Mouse (Mus musculus) heart, postnatal 0 days (tissue): ENCODE results near the gene Grin1. TPM values are rescaled to one million over a fixed set of nuclear protein-coding genes. Genes with fewer than 3 reads are reported as not detected.

ENCODE experiments used
- ATAC-seq: fragments of 200-750 bp; cut with Nextera tagmentation; 2 replicates; pipeline ENCODE4 v1.8.0; 2017; ENCODE audit warnings: low read depth, moderate number of reproducible peaks, moderate library complexity; ENCODE audit not compliant: insufficient read depth
- DNase-seq: peaks from one replicate; pipeline ENCODE4 v3.0.0-alpha.2; 2016; ENCODE audit warnings: low spot score
- H3K27ac ChIP-seq: fragments of 300-500 bp; sonication (generic); 2 replicates; pipeline ENCODE4 v1.5.1; 2014; ENCODE audit warnings: low read depth, mild to moderate bottlenecking
- H3K27me3 ChIP-seq: fragments of 300-500 bp; sonication (generic); 2 replicates; pipeline ENCODE4 v1.6.1; 2014; ENCODE audit warnings: low read length, mixed read lengths; ENCODE audit not compliant: control insufficient read depth, insufficient read depth
- H3K36me3 ChIP-seq: fragments of 300-500 bp; sonication (generic); replicated peaks from 2 replicates; pipeline ENCODE4 v1.6.1; 2014; ENCODE audit warnings: low read length, mixed read lengths; ENCODE audit not compliant: control insufficient read depth, insufficient read depth
- H3K4me1 ChIP-seq: fragments of 300-500 bp; sonication (generic); 2 replicates; pipeline ENCODE4 v1.6.1; 2014; ENCODE audit warnings: antibody characterized with exemption; ENCODE audit not compliant: control insufficient read depth, insufficient read depth
- H3K4me2 ChIP-seq: fragments of 300-500 bp; sonication (generic); 2 replicates; pipeline ENCODE4 v1.6.1; 2014; ENCODE audit warnings: low read depth, mild to moderate bottlenecking, low read length, moderate library complexity
- H3K4me3 ChIP-seq: fragments of 300-500 bp; sonication (generic); 2 replicates; pipeline ENCODE4 v1.5.1; 2014; ENCODE audit warnings: low read depth, low read length
- H3K9ac ChIP-seq: fragments of 300-500 bp; sonication (generic); replicated peaks from 2 replicates; pipeline ENCODE4 v1.6.1; 2014; ENCODE audit warnings: low read depth, low read length, mixed read lengths
- H3K9me3 ChIP-seq: fragments of 300-500 bp; sonication (generic); replicated peaks from 2 replicates; pipeline ENCODE4 v1.6.1; 2016; ENCODE audit warnings: low read length; ENCODE audit not compliant: control insufficient read depth
- CTCF ChIP-seq: IDR thresholded peaks from 2 replicates; pipeline ENCODE4 v1.5.1; 2016; ENCODE audit warnings: antibody characterized with exemption, control low read depth, low read depth
- EP300 ChIP-seq: IDR thresholded peaks from 2 replicates; pipeline ENCODE4 v1.6.1; 2016; ENCODE audit warnings: antibody characterized with exemption, low read depth
- WGBS: fragments of 180-500 bp; shearing (Covaris S2); extraction: QIAGEN DNeasy Blood & Tissue Kit; methylation state at CpG from one replicate; pipeline ENCODE4 v1.1.7; 2014; 5-methylcytosine and 5-hydroxymethylcytosine counted together
- polyA plus RNA-seq: library from polyadenylated mRNA; unstranded; fragments of >200 nt; fragmentation: Nextera tagmentation; extraction: Ambion mirVana; gene quantifications from 2 replicates; pipeline ENCODE4 v1.2.1, GENCODE M21; 2015
- total RNA-seq: library from RNA; depleted of rRNA; stranded (reverse); fragments of >200 nt; gene quantifications from 2 replicates; pipeline ENCODE4 v1.2.3, GENCODE M21; 2014; ENCODE audit warnings: low replicate concordance

Grin1 gene
- total and polyA plus RNA-seq, 2 experiments from 2014 or later = 0.46 TPM; not detected in 1

DNA sequence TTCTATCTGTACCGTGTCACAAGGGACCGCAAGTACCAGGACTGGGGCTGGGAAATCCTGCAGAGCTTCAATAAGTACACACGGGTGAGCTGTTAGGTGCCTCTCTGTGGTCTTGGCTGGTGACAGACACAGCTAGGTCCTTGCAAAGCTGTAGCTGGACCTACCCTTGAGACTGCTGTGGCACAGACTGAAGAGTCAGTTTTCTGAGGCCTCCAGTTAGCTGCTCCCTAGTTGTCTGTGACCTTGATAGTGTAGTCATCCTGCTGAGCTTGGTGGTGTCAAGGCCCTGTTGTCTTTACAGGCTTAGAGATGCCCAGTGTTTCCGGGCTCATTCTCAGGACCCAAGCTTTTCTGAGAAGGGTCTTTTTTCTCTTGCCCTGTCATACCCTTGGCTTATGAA lies 30.5 kb upstream of the Grin1 start:
- ATAC-seq (no peak), DNase-seq (no peak)
- peaks cover 86% of the 10 kb centered on the region for H3K36me3 ChIP-seq
- H3K9ac ChIP-seq = no peak overlapping the region
- H3K27ac ChIP-seq = no peak overlapping the region
- no peaks in the 10 kb centered on the region for H3K9me3 ChIP-seq
- H3K4me3 ChIP-seq = no peak overlapping the region
- H3K4me2 ChIP-seq = no peak overlapping the region
- no peaks in the 10 kb centered on the region for H3K27me3 ChIP-seq
- H3K4me1 ChIP-seq = no peaks in the 10 kb centered on the region
- no peak for TF ChIP-seq EP300
- 91% methylated on average over 4 of the region's 4 CpGs for whole genome bisulfite sequencing

DNA sequence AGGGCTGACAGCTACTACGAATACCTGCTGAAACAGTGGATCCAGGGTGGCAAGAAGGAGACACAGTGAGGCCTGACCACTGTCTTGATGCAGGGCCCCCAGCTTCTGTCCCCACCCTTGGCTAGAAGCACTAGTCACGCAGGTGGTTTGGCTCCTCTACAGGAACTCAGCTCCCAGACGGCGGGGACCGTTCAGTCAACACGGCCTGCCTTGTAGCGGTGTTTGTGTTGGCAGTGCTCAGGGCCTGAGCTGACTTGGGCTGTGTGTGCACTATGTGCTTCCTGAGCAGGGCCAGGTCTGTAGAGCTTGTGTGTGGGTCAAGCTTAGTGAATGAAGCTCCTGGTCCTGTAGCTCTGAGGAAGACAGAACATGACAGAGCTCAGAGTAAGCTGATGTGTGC lies 29.2 kb upstream of the Grin1 start:
- H3K27ac ChIP-seq = no peak overlapping the region
- no peak overlapping the region for H3K4me3 ChIP-seq
- DNase-seq (no peak), ATAC-seq (no peak)
- H3K36me3 ChIP-seq = peaks cover 100% of the 10 kb centered on the region
- no peaks in the 10 kb centered on the region for H3K27me3 ChIP-seq
- H3K4me1 ChIP-seq = no peaks in the 10 kb centered on the region
- TF ChIP-seq EP300 (no peak), CTCF (no peak)
- no peak overlapping the region for H3K4me2 ChIP-seq
- no peaks in the 10 kb centered on the region for H3K9me3 ChIP-seq
- no peak overlapping the region for H3K9ac ChIP-seq
- 74% methylated on average over 7 of the region's 7 CpGs for WGBS

DNA sequence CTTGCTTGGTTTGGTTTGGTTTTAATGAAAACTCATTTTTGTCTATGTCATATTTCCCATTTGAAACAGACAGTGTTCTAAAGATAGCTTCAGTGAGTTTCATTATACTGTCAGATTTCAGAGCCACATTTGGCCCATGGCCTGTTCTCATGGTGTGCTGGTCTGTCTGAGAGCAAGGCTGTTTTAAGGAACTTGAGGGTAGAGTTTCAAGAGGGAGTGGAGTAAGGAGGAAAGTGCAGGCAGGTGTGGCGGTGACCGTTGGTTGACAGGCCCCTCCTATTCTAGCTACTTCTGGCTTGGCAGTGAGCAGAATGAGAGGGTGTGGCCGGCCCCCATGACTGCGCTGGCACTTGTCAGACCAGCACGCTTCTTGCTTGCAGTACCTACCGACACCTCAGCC lies 19.3 kb upstream of the Grin1 start:
- no peaks in the 10 kb centered on the region for H3K27me3 ChIP-seq
- peaks cover 88% of the 10 kb centered on the region for H3K36me3 ChIP-seq
- H3K4me3 ChIP-seq = no peak overlapping the region
- WGBS = 93% methylated on average over 6 of the region's 6 CpGs
- no peak overlapping the region for H3K4me2 ChIP-seq
- H3K9ac ChIP-seq = no peak overlapping the region
- TF ChIP-seq EP300 (no peak), CTCF (no peak)
- ATAC-seq = no peak
- no peak overlapping the region for H3K27ac ChIP-seq
- H3K9me3 ChIP-seq = no peaks in the 10 kb centered on the region
- H3K4me1 ChIP-seq = peaks cover 6% of the 10 kb centered on the region; the same call in 1 of the 2 replicates
- no peak for DNase-seq

DNA sequence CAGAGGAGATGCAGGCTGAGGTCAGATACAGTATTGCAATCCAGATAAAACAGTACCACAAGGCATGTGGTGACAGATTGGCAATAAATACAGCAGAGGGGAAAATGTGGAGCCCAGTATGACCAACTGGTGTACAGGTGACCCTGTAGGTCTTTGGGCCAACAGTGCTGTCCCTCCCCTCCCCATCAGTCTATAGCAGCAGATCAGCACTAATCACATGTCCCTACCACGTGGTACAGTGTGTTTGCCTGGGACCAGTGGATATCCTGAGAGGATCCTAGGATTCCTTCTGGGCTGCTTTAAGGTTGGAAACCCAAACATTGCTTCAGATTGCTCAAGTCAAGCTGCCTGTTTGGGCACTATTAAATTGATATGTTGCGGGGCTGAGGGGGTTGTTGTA lies 14.6 kb upstream of the Grin1 start:
- no peak overlapping the region for H3K27ac ChIP-seq
- TF ChIP-seq EP300 = no peak
- TF ChIP-seq CTCF = no peak
- peaks cover 48% of the 10 kb centered on the region for H3K36me3 ChIP-seq
- ATAC-seq (no peak), DNase-seq (no peak)
- H3K4me1 ChIP-seq = peaks cover 17% of the 10 kb centered on the region
- H3K4me2 ChIP-seq = peak overlapping the region; percentile 80
- 69% methylated on average over 2 of the region's 2 CpGs for WGBS
- H3K4me3 ChIP-seq = peak overlapping the region; percentile 68
- no peaks in the 10 kb centered on the region for H3K27me3 ChIP-seq
- no peaks in the 10 kb centered on the region for H3K9me3 ChIP-seq
- H3K9ac ChIP-seq = peak overlapping the region; percentile 91

DNA sequence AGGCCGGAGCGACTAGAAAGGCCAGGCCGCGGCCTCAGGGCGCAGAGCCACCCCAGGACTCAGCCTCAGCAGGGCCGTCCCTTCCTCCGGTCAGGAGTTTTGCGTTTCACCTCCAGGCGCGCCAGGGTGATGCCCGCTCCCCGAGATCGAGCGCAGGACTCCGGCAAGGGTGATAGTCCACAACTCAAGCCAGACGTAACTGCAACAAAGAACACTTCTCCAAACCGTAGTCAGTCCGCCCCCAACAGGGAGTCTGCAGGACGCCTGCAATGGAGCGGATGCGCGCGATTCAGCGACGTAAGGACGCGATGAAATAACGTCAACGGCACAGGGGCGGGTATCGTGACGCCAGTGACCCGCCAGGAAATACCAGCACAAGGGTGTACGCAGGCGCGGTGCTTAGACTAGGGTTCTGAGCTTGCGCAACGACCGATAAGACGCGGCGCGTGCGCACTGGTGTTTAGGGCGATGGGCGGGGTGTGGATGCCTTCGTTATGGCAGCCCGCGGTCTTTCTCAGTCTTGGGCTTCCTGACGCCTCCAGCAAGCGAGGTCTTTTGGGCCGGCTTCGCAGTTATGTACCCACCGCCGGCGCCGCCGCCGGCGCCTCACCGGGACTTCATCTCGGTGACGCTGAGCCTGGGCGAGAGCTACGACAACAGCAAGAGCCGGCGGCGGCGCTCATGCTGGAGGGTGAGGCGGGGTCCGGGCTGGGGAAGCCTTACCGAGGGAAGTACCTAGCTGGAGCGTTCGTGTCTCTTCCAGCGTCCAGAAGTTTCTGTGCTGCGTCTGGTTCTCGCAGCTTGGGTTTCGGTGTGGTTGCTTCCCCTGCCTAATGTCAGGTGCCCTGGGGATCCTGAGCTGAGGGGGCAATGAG lies 13.5 kb upstream of the Grin1 start, which contains the start of gene Man1b1:
Man1b1 (plus strand) TSS at position 53 of the 875 bp plus-strand sequence.
- under 1% methylated on average over 76 of the region's 78 CpGs for WGBS
- peak within 1 kb of the TSS; percentile 88 for H3K4me2 ChIP-seq
- TF ChIP-seq EP300 = 0 out of 2 replicates have a peak, but pooled peaks have one; percentile 44
- peak; percentile 36 for TF ChIP-seq CTCF
- no peaks in the 10 kb centered on the region for H3K9me3 ChIP-seq
- ATAC-seq (peak; percentile 99), DNase-seq (peak; percentile 99)
- H3K27ac ChIP-seq = peak within 1 kb of the TSS; percentile 91
- H3K36me3 ChIP-seq = peaks cover 38% of the 10 kb centered on the region
- H3K9ac ChIP-seq = peak within 1 kb of the TSS; percentile 91
- H3K4me1 ChIP-seq = peaks cover 17% of the 10 kb centered on the region
- no peaks in the 10 kb centered on the region for H3K27me3 ChIP-seq
- H3K4me3 ChIP-seq = peak within 1 kb of the TSS; percentile 68
